Comparison of ENCODE assay signal across 8 mouse cellular contexts in genomic region chr6:136803739-136804633, GRCm38 (mm10). TPM values are rescaled to one million over a fixed set of nuclear protein-coding genes. Genes with fewer than 3 reads are reported as not detected.
DNase-seq lines count a peak whose midpoint lies in the region; ATAC-seq and TF ChIP-seq lines count a peak whose summit lies in the region.

Hist4h4 (minus strand) TSS chr6:136804415.

- intact Hi-C loops in heart, adult 2 months (cut with DNase I) = loop anchor here (1.0 kb wide), 1 partner anchor 23 kb away; the partner anchor contains the start of gene BC049715

- peaks cover 19% of the 10 kb centered on the region for H3K4me1 ChIP-seq in embryonic facial prominence, embryonic 13.5 days
- peaks cover 4% of the 10 kb centered on the region for H3K4me1 ChIP-seq in heart, adult 2 months (ENCODE audit: control insufficient read depth, insufficient read depth, low read length)
- peaks cover 15% of the 10 kb centered on the region for H3K4me1 ChIP-seq in limb, embryonic 14.5 days (ENCODE audit: control insufficient read depth, insufficient read depth, low read length)
- peaks cover 6% of the 10 kb centered on the region for H3K4me1 ChIP-seq in midbrain, postnatal 0 days (ENCODE audit: insufficient read depth, low read length)

- peak; percentile 100 for DNase-seq in 3134 (ENCODE audit: extremely low read depth, insufficient read length, low spot score)
- peak; percentile 93 to 96 for DNase-seq in adrenal gland, postnatal 36 days
- DNase-seq in heart, adult 2 months = peak; percentile 96 to 99
- DNase-seq in kidney, adult 8-10 months = peak; percentile 94 to 96
- peak; percentile 97 for DNase-seq in limb, embryonic 14.5 days (ENCODE audit: low spot score)
- DNase-seq in midbrain, postnatal 0 days (ENCODE audit: low spot score) = peak; percentile 96
- DNase-seq in spleen, postnatal 14 days (ENCODE audit: low spot score in 2 of 2) = peak; percentile 95 to 98

- no peaks in the 10 kb centered on the region for H3K9me3 ChIP-seq in embryonic facial prominence, embryonic 13.5 days
- H3K9me3 ChIP-seq in limb, embryonic 14.5 days (ENCODE audit: control insufficient read depth, low read length) = no peaks in the 10 kb centered on the region
- no peaks in the 10 kb centered on the region for H3K9me3 ChIP-seq in midbrain, postnatal 0 days (ENCODE audit: low read length)

- H3K4me2 ChIP-seq in embryonic facial prominence, embryonic 13.5 days = peak within 1 kb of the TSS; percentile 77
- H3K4me2 ChIP-seq in limb, embryonic 14.5 days (replicated peaks; ENCODE audit: low read depth, low read length, severe bottlenecking) = peak within 1 kb of the TSS; percentile 62
- peak within 1 kb of the TSS; percentile 78 for H3K4me2 ChIP-seq in midbrain, postnatal 0 days (ENCODE audit: low read depth, low read length, poor library complexity, severe bottlenecking)

- no peaks in the 10 kb centered on the region for H3K36me3 ChIP-seq in embryonic facial prominence, embryonic 13.5 days
- H3K36me3 ChIP-seq in heart, adult 2 months (ENCODE audit: control insufficient read depth, insufficient read depth, low read length) = no peaks in the 10 kb centered on the region
- H3K36me3 ChIP-seq in limb, embryonic 14.5 days (ENCODE audit: control insufficient read depth, insufficient read depth, low read length) = no peaks in the 10 kb centered on the region
- no peaks in the 10 kb centered on the region for H3K36me3 ChIP-seq in midbrain, postnatal 0 days (ENCODE audit: insufficient read depth, low read length)

- H3K79me2 ChIP-seq in heart, adult 2 months (replicated peaks; ENCODE audit: control insufficient read depth, insufficient read depth, low read length) = no peaks in the 10 kb centered on the region

- H3K9ac ChIP-seq in embryonic facial prominence, embryonic 13.5 days = peak within 1 kb of the TSS; percentile 99
- H3K9ac ChIP-seq in heart, adult 2 months (ENCODE audit: low read depth, low read length) = peak within 1 kb of the TSS; percentile 77
- H3K9ac ChIP-seq in limb, embryonic 14.5 days (ENCODE audit: low read depth, low read length, severe bottlenecking) = peak within 1 kb of the TSS; percentile 96
- H3K9ac ChIP-seq in midbrain, postnatal 0 days (replicated peaks; ENCODE audit: low read length, poor library complexity, severe bottlenecking) = peak within 1 kb of the TSS; percentile 95

- peak; percentile 50 for ATAC-seq in embryonic facial prominence, embryonic 13.5 days (ENCODE audit: insufficient number of reproducible peaks, insufficient read depth, low FRiP score, low TSS enrichment, low read depth)
- ATAC-seq in limb, embryonic 14.5 days (ENCODE audit: low FRiP score, low read depth) = peak; percentile 76
- peak; percentile 70 for ATAC-seq in midbrain, postnatal 0 days (ENCODE audit: low FRiP score)

- under 1% methylated on average over 50 of the region's 50 CpGs for WGBS in embryonic facial prominence, embryonic 13.5 days
- WGBS in heart, adult 2 months = under 1% methylated on average over 50 of the region's 50 CpGs
- WGBS in limb, embryonic 14.5 days = under 1% methylated on average over 50 of the region's 50 CpGs
- under 1% methylated on average over 50 of the region's 50 CpGs for WGBS in midbrain, postnatal 0 days

- no peaks in the 10 kb centered on the region for H3K27me3 ChIP-seq in embryonic facial prominence, embryonic 13.5 days
- no peaks in the 10 kb centered on the region for H3K27me3 ChIP-seq in heart, adult 2 months (ENCODE audit: control insufficient read depth, insufficient read depth, low read length)
- H3K27me3 ChIP-seq in limb, embryonic 14.5 days (ENCODE audit: control insufficient read depth, insufficient read depth, low read length) = no peaks in the 10 kb centered on the region
- no peaks in the 10 kb centered on the region for H3K27me3 ChIP-seq in midbrain, postnatal 0 days (ENCODE audit: insufficient read depth, low read length)

- H3K4me3 ChIP-seq in embryonic facial prominence, embryonic 13.5 days = peak within 1 kb of the TSS; percentile 75
- H3K4me3 ChIP-seq in heart, adult 2 months = peak within 1 kb of the TSS; percentile 71
- peak within 1 kb of the TSS; percentile 78 for H3K4me3 ChIP-seq in limb, embryonic 14.5 days (replicated peaks; ENCODE audit: low read length)
- peak within 1 kb of the TSS; percentile 75 for H3K4me3 ChIP-seq in midbrain, postnatal 0 days (ENCODE audit: low read depth, low read length)

- peak within 1 kb of the TSS; percentile 100 for H3K27ac ChIP-seq in embryonic facial prominence, embryonic 13.5 days
- peak within 1 kb of the TSS; percentile 99 for H3K27ac ChIP-seq in heart, adult 2 months
- peak within 1 kb of the TSS; percentile 100 for H3K27ac ChIP-seq in limb, embryonic 14.5 days (replicated peaks; ENCODE audit: low read depth, low read length)
- peak within 1 kb of the TSS; percentile 99 for H3K27ac ChIP-seq in midbrain, postnatal 0 days (ENCODE audit: low read depth, low read length)

- no peak for TF ChIP-seq CTCF in heart, adult 2 months (IDR thresholded peaks at IDR 0.05)
- no peak; the same call in none of the 2 replicates for TF ChIP-seq CTCF in midbrain, postnatal 0 days (IDR thresholded peaks at IDR 0.05)

- TF ChIP-seq EP300 in heart, adult 2 months (IDR thresholded peaks at IDR 0.05; ENCODE audit: insufficient read depth, low read depth, low read length) = peak; percentile 90

- TF ChIP-seq POLR2A in heart, adult 2 months (IDR thresholded peaks at IDR 0.05; ENCODE audit: insufficient read depth, low read depth, low read length) = peak; percentile 100
- TF ChIP-seq POLR2A in limb, embryonic 14.5 days (IDR thresholded peaks at IDR 0.05; ENCODE audit: borderline replicate concordance, extremely low read depth, insufficient read depth, insufficient read length) = peak; percentile 98; the same call in 1 of the 2 replicates

RNA-seq across cellular contexts. Expression of gene Hist4h4, which starts in this region (rescaled TPM):
- 10 to 100 TPM; 11.3 to 12.3 TPM for total RNA-seq in adrenal gland, postnatal 36 days (2021)
- 0.80 and 0.99 TPM in 2 replicates for polyA plus RNA-seq in embryonic facial prominence, embryonic 13.5 days (2015; fragmentation: Nextera tagmentation; extraction: Ambion mirVana)
- total RNA-seq in heart, adult 2 months (2021) = 1 to 10 TPM; 5.9 to 6.5 TPM
- 0.16 and 0.56 TPM in 2 replicates for polyA plus RNA-seq in heart, adult 2 months (2012; rRNA removed)
- polyA plus RNA-seq in limb, embryonic 14.5 days (2012; rRNA removed) = 1.2 and 1.6 TPM in 2 replicates
- polyA plus RNA-seq in limb, embryonic 14.5 days (2014; fragmentation: Nextera tagmentation; extraction: Ambion mirVana) = 1.1 TPM in 2 replicates
- 38.0 and 58.4 TPM in 2 replicates for total RNA-seq in midbrain, postnatal 0 days (2014; rRNA removed)
- polyA plus RNA-seq in midbrain, postnatal 0 days (2015; fragmentation: Nextera tagmentation; extraction: Ambion mirVana) = 0.32 and 0.45 TPM in 2 replicates

Comparison
In these comparisons a context has a peak if more than half of its experiments do, and no peak if none do; other contexts are left out.
1. Peak in every context shown above with its lines: DNase-seq, ATAC-seq, H3K4me3 ChIP-seq and H3K27ac ChIP-seq.
2. Peak in ATAC-seq, H3K4me3 ChIP-seq, H3K27ac ChIP-seq, H3K9ac ChIP-seq and H3K4me2 ChIP-seq in embryonic facial prominence, embryonic 13.5 days; RNA of the gene not detected or under 1 TPM.